Mouse (Mus musculus): ENCODE data around the gene Nat8f1. TPM values are rescaled to one million over a fixed set of nuclear protein-coding genes. Genes with fewer than 3 reads are reported as not detected.
"Not testable (repeated sequence)": the region's sequence is repeated elsewhere in the genome, so short reads cannot be mapped to it uniquely, and the experiment has no call there.

The Nat8f1 gene
- total RNA-seq, 2 experiments from 2014 or later: 5.6 to 7.3 TPM

DNA sequence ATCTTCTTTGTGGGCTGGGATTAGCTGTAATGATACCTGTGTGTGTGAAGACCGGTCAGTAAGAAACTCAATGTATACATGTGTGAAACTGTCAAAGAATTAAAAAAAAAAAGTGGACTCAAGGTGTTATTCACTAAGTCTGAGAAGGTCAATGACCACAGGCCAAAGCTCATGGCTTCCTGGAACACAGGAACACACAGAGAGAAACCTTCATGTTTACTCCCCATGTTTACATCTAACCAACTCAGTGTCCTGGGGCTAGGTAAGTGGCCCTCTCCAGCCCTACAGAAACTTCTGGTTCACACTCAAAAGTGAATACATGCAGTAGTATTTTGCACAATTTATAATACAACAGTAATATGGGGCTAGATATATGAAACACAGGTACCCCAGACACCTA lies 5.8 kb downstream of the Nat8f1 start:
- DNase-seq: no peak
- intact Hi-C loops (cut with DNase I): no loop called here

DNA sequence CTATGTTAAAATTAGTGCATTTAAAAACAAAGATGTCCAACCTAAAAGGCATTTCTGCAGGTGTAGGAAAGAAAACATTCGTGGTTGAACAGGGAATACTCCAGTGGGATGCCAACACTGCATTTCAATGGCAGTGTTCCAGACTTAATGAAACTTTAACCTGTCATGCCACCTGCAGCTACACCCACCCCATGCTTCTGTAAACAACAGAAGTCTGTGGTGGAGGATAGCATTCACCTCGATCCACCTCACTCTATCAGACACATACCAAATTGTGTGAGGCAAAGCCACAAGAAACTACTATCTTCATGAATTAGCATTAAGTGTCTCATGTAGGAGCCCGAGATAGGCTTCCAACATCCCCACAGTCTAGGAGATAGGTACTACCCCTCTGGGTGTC lies 7.1 kb downstream of the Nat8f1 start:
- intact Hi-C loops (cut with DNase I): no loop called here
- no peak for DNase-seq

DNA sequence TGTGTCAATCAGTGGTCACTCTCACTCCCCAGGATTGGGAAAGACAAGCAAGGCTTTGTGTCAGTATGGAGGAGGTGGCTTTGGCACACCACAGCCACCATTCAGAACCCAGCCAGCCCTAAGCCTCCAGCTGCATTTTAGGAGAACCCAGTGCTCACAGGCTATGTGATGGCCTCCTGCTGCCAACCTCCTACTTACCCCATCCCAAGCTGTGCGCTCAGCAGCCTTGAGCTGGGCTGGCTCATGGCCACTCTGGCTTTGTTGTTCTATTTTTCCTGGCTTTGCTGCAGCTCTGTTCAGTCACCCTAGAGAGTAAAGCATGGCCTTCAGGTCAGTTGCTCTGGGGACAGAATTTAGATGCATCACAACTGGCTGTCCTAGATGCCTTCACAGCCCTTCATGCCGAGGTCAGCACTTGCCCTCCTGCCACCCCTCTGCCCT lies 8.6 kb downstream of the Nat8f1 start:
- intact Hi-C loops (cut with DNase I): not testable (repeated sequence)
- DNase-seq: peak; percentile 56

DNA sequence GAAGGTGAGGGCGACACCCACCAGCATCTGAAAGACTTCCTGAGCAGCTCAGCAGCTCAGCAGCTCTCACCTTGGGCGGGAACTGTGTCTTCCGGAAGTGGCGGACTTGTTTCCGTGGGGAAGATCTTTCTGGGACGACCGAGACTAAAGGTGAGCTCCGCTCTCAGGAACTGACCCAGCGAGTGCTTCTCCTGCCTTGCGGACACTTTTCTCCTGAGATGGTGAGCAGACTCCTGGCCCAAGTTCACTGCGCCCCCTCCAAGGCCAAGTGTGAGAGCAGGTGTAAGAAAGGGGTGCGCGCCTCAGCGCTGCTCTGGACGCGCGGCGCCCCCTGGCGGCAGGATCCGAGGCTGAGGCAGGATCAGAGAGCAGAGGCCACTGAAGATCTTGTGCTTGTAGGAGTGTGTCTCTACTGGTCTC lies 10.8 kb downstream of the Nat8f1 start, which contains the start of gene Nat8f4:
Nat8f4 (minus strand) TSS at position 243 of the 420 bp plus-strand sequence.
- peak; percentile 78 for DNase-seq
- intact Hi-C loops (cut with DNase I): not testable (repeated sequence)

DNA sequence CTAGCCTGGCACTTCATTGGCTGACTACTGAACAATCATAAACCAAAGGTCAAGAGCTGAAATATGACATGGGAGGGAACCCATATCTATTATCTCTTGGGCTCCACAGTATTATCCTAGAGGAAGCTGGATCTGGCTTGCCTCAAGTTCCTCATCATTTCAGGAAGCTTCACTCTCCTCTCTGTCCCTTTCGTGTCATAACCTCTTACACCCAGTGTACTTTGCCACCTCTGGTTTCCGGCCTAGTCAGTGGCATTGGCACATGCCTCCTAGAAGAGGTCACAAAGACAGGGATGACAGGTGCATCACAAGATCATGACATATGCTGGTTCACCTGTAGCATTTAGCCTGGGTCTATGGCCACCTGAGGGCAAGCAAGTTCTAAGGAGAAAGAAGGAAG lies 13.2 kb downstream of the Nat8f1 start:
- intact Hi-C loops (cut with DNase I): no loop called here

DNA sequence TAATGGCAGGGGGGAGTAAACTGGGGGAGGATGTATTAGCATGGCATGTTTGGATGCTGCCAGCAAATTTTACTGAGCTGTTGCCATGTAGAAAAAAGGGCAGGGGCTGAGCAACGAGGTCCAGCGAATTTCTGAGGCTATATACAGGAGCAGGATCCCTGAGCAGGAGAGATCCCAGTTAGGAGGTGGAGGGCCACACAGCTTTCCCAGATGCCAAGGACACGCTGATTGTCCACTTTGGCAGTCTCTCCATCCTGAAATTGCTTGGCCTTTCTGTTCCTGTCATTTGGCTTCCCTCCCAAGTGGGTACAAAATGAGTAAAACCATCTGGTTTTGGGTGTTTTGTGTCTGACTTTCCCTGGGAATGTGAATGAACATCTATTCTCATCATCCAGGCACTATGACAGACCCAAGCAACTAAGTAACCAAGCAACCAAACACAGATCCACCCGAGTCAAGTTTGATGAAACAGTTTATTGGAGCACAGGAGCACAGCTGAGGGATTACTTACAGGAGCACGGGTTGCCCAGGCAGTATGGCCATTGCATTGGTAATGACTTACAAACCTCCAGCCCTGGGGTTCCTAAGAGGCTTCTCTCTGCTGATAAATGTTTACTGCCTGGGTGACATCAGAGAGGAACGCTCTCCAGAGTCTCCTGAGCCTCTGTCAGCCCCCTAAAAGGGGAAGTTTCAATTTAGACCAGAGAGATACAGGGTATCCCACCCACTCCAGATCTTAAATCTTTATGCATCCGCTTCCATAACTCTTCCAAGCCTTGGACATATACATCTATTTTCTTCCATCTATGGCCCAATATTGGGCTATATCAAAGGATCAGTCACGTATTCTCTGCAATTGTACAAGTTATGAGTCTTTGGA lies 16.7 kb downstream of the Nat8f1 start:
- intact Hi-C loops (cut with DNase I): loop anchor here (10.0 kb wide), 1 partner anchor 64 kb away; the partner anchor contains the start of gene Nat8
- DNase-seq: peak; percentile 5

More for the DNA sequence above, 13.2 kb downstream of the Nat8f1 start:
- no peak for DNase-seq

DNA sequence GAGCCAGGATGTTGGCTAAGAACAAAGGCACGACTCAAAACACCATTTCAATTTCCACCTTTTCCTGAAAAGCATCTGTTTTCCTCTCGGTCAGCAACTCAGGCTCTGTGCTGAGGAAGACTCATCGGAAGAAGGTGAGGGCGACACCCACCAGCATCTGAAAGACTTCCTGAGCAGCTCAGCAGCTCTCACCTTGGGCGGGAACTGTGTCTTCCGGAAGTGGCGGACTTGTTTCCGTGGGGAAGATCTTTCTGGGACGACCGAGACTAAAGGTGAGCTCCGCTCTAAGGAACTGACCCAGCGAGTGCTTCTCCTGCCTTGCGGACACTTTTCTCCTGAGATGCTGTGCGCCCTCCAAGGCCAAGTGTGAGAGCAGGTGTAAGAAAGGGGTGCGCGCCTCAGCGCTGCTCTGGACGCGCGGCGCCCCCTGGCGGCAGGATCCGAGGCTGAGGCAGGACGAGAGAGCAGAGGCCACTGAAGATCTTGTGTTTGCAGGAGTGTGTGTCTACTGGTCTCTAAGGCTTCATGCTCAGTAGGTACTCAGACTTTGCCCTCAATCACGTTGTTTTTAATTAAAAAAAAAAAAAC lies 20.3 kb downstream of the Nat8f1 start:
- intact Hi-C loops (cut with DNase I): loop anchor here (10.0 kb wide), 1 partner anchor 60 kb away; the partner anchor contains the start of gene Nat8
- DNase-seq: peak; percentile 10

DNA sequence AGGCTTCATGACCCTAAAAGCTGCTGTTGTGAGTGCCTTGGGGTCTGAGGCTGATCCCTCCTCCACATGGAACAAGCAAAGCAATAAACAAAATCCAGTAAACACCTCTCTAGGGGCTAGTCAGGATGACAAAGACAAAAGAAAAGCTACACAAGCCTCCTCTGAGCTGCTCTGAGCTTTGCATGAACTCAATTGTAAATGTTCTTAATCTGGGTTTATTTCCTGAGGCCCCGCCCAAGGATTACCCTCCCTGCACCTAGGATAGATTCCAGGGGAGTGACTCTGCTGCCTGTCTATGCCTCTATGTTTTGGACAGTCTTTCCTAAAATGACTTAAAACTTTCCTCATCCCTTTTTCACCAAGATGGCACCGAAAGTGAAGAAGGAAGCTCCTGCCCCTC lies 26.5 kb downstream of the Nat8f1 start:
- DNase-seq: no peak
- intact Hi-C loops (cut with DNase I): no loop called here

DNA sequence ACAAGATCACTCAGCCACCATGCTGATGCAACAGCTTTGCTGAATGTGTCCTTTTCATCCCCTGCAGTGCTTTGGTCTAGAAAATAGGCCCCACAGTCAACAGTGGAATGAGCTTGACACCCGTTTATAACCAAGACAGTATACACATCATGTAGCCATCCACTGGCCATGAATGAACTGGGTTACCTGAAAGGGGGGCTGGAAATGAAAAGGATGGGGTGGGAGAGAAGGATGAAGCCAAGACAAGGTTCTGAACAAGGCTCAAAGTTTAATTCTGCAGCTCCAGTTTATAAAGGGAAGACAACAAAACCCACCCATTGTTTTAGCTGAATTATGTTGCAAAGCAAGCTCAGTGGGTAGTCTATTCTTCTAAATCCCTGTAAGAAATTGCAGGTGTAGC lies 31.2 kb downstream of the Nat8f1 start:
- no peak for DNase-seq

DNA sequence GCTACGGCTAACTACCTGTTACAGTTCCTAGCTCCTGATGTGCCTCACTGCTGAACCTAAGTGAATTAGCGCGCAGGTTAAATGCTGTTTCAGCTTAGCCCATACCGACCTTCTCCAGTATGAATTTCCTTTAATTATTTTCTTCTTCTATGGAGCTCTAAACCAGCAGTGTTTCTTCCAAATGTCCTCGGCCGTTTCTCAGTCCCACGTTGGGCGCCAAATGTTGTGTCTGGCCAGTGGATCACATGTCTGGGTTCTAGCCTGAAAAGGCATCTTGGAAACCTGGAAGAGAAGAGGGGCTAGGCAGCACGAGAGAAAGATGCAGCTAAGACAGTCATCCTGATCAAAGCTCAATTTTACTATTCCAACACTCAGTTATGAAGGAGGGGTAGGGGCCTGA lies 32.2 kb downstream of the Nat8f1 start:
- DNase-seq: not testable (repeated sequence)

More for the DNA sequence above, 31.2 kb downstream of the Nat8f1 start:
- intact Hi-C loops (cut with DNase I): no loop called here

DNA sequence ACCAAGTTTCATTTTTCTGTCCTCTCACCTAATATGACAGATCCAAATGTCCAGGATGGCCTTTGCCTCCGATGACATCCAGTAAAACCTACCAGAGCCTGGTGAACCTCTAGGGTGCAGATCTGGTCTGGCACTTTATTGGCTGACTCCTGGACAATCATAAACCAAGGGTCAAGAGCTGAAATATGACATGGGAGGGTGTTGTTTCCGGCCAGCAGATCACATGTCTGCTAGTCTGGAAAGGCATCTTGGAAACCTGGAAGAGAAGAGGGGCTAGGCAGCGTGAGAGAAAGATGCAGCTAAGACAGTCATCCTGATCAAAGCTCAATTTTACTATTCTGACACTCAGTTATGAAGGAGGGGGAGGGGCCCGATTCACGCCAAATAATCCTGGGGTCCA lies 46.5 kb downstream of the Nat8f1 start, which contains the start of gene Nat8f2:
Nat8f2 (minus strand) TSS at position 153 of the 400 bp plus-strand sequence.
- DNase-seq; intact Hi-C loops (cut with DNase I): not testable (repeated sequence)

More for the DNA sequence above, 32.2 kb downstream of the Nat8f1 start:
- intact Hi-C loops (cut with DNase I): not testable (repeated sequence)

DNA sequence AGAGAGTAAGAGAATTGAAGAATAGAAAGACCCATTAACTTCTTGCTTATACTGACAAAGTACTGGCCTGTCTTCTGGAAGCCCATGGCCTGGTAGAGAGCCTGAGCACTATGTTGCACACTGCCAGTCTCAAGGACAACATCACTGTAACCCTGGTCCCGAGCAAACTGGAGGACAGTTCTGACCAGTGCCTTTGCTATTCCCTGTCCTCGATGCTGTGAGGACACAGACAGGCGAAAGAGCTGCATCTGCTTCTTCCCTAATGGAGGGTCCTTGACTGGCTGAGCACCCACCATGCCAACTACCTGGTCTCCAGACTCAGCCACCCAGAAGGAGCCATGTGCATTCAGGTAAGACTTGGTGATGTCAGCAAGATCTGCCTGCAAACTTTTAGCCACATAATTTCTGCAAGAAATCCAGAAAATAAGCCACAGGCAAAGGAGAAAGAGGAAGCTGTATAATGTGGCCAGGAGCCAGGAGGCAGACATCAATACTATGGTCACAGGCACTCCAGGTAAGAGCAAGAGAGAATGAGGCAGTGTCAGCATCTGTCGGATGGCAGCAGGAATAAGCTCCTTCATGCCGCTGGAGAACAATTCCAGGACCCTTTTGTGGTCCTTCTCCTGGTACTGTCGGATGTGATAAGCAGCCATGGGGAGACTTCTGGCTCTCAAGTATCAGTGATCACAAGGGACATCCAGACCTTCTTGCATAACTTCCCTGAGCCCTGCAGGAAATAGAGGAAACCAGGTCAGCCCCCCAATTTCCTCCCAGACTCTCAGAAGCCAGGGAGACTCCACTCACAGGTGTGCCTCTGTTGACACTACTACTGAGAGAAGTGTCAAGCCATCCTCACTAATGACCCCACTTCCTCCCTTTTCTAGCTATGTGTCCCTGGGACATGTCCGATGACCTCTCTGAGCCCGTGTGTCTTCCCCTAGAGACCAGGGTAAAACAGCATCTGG lies 47.5 kb downstream of the Nat8f1 start:
- intact Hi-C loops (cut with DNase I): no loop called here
- no peak for DNase-seq

DNA sequence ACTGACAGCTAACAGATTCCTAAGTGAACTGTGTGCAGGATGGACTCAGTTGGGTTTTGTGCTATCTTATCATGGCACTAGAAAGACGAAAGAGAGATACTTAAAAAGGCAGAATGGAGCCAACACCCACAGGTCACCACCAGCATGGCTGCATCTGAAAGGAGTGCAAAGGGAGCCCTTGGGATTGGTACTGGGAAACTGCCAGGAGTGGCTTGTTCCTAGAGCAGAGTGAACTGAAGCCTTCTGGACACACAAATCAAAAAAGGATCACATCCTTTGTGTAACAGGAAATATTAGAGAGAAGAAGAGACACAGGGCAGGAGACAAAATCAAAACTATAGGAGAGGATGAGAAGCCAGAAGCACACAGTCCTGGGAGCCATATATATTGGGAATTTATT lies 48.5 kb downstream of the Nat8f1 start:
- intact Hi-C loops (cut with DNase I); DNase-seq: not testable (repeated sequence)

DNA sequence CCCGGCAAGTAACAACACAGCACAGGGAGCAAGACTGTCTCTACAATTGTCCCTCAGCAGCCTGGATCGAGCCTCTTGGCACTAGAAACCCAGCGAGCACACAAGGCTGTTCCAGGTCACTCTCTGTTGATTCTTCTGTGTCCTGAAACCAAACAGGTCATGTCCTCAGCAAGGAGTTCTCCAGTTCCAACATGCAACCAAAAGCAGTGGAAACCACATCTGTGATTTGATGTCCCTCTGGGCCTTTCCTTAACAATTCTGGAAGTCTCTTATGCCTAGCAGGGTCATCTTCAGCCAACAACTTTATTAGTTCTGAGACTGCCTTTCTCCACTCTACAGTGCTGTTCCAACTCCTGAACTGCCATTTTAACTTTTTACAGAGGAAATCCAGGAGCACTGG lies 49.3 kb downstream of the Nat8f1 start:
- DNase-seq; intact Hi-C loops (cut with DNase I): not testable (repeated sequence)

DNA sequence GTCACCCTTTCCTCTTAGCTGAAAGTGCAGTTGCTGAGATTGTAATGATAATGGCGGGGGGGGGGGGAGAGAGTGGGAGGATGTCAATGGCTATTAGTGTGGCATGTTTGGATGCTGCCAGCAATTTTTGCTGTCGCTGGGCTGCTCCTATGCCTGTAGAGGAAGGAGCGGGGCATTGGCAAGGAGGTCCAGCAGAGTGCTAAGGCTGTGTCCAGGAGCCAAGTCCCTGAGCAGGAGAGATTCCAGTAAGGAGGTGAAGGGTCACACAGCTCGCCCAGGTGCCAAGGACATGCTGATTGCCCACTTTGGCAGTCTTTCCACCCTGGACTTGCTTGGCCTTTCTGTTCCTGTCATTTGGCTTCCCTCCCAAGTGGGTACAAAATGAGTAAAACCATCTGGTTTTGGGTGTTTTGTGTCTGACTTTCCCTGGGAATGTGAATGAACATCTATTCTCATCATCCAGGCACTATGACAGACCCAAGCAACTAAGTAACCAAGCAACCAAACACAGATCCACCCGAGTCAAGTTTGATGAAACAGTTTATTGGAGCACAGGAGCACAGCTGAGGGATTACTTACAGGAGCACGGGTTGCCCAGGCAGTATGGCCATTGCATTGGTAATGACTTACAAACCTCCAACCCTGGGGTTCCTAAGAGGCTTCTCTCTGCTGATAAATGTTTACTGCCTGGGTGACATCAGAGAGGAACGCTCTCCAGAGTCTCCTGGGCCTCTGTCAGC lies 50.4 kb downstream of the Nat8f1 start:
- intact Hi-C loops (cut with DNase I): not testable (repeated sequence)
- peak; percentile 37 for DNase-seq

DNA sequence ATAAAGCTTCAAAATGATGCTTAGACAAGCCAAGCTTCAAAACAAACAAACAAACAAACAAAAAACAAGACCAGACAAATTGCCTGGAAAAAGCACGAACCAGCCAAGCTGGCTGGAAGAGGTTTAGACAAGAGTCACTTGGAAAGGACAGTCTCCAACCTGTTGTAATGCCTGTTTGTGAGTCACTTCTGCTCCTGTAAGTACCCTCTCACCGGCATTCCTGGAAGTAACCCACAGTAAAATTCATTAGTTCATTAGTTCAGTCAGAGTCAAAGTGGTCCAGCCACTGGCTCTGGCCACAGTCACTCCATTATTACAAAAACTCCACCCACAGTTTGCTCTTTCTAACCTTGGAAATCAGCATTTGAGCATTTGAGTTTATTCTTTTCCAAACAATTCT lies 51.6 kb downstream of the Nat8f1 start:
- intact Hi-C loops (cut with DNase I): no loop called here
- no peak for DNase-seq

DNA sequence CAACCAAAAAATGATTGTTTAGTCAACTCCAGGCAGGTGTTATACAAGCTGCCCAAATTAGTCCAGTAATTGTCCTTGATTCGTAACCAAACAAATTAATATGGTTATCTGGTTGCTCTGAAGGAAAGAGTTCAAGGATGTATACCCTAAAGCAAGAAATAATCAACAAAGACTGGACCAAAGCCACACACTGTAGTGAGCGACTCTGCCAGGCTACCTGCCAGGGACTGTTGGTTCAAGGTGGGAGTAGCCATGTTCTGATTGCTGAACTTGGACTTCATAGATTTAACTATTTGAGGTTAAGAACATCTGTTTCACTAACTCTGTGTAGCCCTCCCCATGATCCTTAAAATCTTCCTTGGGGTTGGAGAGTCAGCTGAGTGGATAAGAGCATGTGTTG lies 52.4 kb downstream of the Nat8f1 start:
- intact Hi-C loops (cut with DNase I): no loop called here
- no peak for DNase-seq

DNA sequence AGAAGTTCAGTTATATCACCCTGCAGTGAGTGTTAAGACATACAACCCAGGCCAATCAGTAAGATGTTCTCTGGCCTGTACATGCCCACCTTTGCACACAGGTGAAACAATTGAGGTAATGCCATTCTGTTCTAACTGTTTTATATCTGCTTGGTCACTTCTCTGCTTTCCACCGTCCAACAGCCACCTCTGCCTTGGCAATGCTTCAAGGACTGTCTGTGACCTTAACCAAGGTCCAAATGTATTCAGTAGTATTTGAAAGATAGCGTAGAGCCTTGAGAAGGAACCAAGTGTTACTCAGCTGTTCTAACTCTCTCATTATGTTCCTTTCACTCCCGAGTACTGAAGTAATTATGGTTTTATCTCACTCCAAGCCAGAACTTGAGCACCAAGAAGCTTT lies 52.9 kb downstream of the Nat8f1 start:
- intact Hi-C loops (cut with DNase I): no loop called here
- no peak for DNase-seq

DNA sequence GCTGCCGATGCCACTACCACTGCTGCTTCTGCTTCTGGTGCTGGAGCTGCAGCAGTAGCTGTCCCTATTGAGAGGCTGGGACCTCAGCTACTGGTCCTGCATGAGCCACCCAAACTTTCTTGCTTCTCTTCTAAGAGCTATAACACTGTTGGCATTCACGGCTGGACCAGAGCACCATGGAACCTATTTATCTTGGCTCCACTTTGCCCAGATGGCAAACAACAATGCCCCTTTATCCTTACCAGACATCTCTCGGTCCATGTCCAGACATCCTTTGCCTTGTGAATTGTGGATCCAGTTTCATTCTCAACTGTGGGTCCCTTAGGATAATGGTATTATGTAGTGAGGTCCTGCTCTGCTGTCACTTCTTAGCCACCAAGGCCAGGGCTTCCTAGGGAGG lies 54.2 kb downstream of the Nat8f1 start:
- intact Hi-C loops (cut with DNase I): no loop called here
- DNase-seq: no peak
